Mouse (Mus musculus) embryonic fibroblast, embryonic 13.5 days (primary cell): ENCODE data around the gene Slc7a11.

Experiments
- CTCF ChIP-seq: IDR thresholded peaks from 2 replicates; pipeline ENCODE4 v1.5.1; 2011; ENCODE audit warnings: mild to moderate bottlenecking, control low read depth, low read length, moderate library complexity, borderline replicate concordance; ENCODE audit not compliant: insufficient read depth
- POLR2A ChIP-seq: IDR thresholded peaks from 2 replicates; pipeline ENCODE4 v1.6.1; 2011; ENCODE audit warnings: low read depth, mild to moderate bottlenecking, control low read depth, low read length, moderate library complexity

GRCm38 (mm10) chr3:50185879-50186278 is 257.5 kb downstream of the Slc7a11 start:
- TF ChIP-seq POLR2A (no peak), CTCF (no peak)
